Mouse (Mus musculus) induced T-regulatory cell, adult 2 months (primary cell): ENCODE measurements around the gene Myl3.

Experiments
- DNase-seq: peaks from one replicate; pipeline ENCODE4 v3.0.0-alpha.2; 2012; ENCODE audit warnings: low read depth

Myl3 gene

GRCm38 (mm10) chr9:110741711-110742294 is at the start of gene Myl3:
Gene Myl3, plus strand, starts transcription at chr9:110741861.
- DNase-seq = no peak

GRCm38 (mm10) chr9:110695165-110695755 is 46.4 kb upstream of the Myl3 start:
- no peak for DNase-seq

- no peak for DNase-seq
Observed at GRCm38 (mm10) chr9:110696427-110696826, 45.2 kb upstream of the Myl3 start.

GRCm38 (mm10) chr9:110697465-110697864 is 44.2 kb upstream of the Myl3 start:
- no peak for DNase-seq

- DNase-seq = no peak
Observed at GRCm38 (mm10) chr9:110699574-110699973, 42.1 kb upstream of the Myl3 start.

GRCm38 (mm10) chr9:110701114-110702032 is 40.3 kb upstream of the Myl3 start:
- no peak for DNase-seq

GRCm38 (mm10) chr9:110702848-110703247 is 38.8 kb upstream of the Myl3 start:
- DNase-seq = no peak

GRCm38 (mm10) chr9:110703951-110704350 is 37.7 kb upstream of the Myl3 start:
- DNase-seq = no peak

GRCm38 (mm10) chr9:110706784-110707183 is 34.9 kb upstream of the Myl3 start:
- no peak for DNase-seq

- peak; percentile 93 for DNase-seq
Observed at GRCm38 (mm10) chr9:110709640-110710258, 31.9 kb upstream of the Myl3 start.

GRCm38 (mm10) chr9:110711532-110711931 is 30.1 kb upstream of the Myl3 start:
- no peak for DNase-seq

GRCm38 (mm10) chr9:110711996-110712395 is 29.7 kb upstream of the Myl3 start:
- DNase-seq = no peak

GRCm38 (mm10) chr9:110712545-110712944 is 29.1 kb upstream of the Myl3 start:
- DNase-seq = no peak

GRCm38 (mm10) chr9:110713389-110713788 is 28.3 kb upstream of the Myl3 start:
- no peak for DNase-seq

- no peak for DNase-seq
Observed at GRCm38 (mm10) chr9:110715426-110715825, 26.2 kb upstream of the Myl3 start.

GRCm38 (mm10) chr9:110716775-110717174 is 24.9 kb upstream of the Myl3 start:
- peak; percentile 60 for DNase-seq

- no peak for DNase-seq
Observed at GRCm38 (mm10) chr9:110718071-110718470, 23.6 kb upstream of the Myl3 start.

GRCm38 (mm10) chr9:110718810-110719209 is 22.9 kb upstream of the Myl3 start:
- no peak for DNase-seq

GRCm38 (mm10) chr9:110719977-110720376 is 21.7 kb upstream of the Myl3 start:
- no peak for DNase-seq

GRCm38 (mm10) chr9:110722060-110722459 is 19.6 kb upstream of the Myl3 start:
- DNase-seq = no peak

GRCm38 (mm10) chr9:110725721-110726135 is 15.9 kb upstream of the Myl3 start:
- DNase-seq = no peak

GRCm38 (mm10) chr9:110726867-110727266 is 14.8 kb upstream of the Myl3 start:
- DNase-seq = no peak

GRCm38 (mm10) chr9:110729841-110730240 is 11.8 kb upstream of the Myl3 start:
- DNase-seq = peak; percentile 76
